Mouse (Mus musculus) cerebellum, postnatal 36 days (tissue): ENCODE results near the gene Eri2.
A peak's percentile ranks its signal among the peaks of the same experiment; 100 is the strongest.
"Not testable (repeated sequence)": the region's sequence is repeated elsewhere in the genome, so short reads cannot be mapped to it uniquely, and the experiment has no call there.

ENCODE experiments used
- DNase-seq, 2 experiments: peaks; one replicate each; pipeline ENCODE4 v3.0.0; 2021 to 2022; ENCODE audit warnings: mixed read lengths in 2 of 2

Gene Eri2

DNA sequence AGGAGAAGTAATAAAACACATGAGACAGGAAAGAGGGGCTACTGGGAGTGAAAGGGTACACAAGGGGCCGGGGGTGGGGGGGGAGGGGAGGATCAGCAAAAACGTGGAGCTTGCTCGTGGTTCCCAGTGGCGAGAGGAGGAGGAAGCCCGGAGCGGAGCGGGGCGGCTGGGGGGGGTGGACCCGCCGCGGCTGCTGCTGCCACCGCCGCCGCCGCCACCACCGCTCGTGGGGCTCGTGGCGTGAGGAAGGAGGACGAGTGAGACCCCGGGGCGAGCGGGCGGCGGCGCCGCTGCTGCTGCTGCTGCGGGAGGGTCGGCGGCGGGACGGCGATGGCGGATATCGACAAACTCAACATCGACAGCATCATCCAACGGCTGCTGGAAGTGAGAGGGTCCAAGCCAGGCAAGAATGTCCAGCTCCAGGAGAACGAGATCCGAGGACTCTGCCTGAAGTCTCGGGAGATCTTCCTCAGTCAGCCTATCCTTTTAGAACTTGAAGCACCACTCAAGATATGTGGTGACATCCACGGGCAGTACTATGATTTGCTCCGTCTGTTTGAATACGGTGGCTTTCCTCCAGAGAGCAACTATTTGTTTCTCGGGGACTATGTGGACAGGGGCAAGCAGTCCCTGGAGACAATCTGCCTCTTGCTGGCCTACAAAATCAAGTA is 53.9 kb downstream of the Eri2 start:
- DNase-seq = not testable (repeated sequence)

DNA sequence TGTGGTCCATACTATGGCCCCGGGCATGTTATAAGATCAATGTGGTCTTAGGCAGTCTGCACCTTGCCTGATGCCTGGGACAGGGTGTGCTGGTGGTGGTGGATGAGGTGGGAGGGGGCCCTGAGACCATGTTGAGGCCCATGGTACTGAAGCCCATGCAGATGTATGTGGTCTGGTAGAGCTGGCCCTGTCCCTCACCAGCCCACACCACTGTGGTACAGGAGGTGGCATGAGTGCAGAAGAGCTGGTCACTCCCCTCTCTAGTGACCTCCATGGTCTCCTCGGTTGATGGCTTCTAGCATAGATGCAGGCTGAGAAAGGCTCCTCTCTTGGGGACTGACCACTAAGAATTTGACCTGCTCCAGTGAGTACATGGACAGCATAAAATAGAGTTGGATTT is 55.0 kb downstream of the Eri2 start:
- DNase-seq = no peak

DNA sequence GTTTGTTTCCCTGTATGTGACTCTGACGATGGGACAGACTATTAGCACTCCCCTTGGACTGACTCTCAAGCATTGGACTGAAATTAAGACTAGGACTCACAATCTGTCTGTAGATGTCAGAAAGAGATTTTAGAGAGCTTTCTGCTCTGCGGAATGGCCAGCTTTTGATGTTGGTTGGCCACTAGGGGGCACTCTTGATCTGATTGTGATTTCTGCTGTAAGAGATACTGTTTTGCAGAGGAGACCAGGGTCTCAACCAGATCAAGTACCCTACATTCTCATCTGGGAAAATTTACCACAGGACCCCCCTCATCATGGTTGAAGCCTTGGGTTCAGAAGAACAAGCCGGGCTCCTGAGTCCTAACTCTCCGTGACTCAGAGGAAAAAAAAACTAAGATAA is 62.6 kb downstream of the Eri2 start:
- not testable (repeated sequence) for DNase-seq

- no peak for DNase-seq
These were observed 66.2 kb downstream of the Eri2 start for GRCm38 (mm10) chr7:119727621-119728020.

DNA sequence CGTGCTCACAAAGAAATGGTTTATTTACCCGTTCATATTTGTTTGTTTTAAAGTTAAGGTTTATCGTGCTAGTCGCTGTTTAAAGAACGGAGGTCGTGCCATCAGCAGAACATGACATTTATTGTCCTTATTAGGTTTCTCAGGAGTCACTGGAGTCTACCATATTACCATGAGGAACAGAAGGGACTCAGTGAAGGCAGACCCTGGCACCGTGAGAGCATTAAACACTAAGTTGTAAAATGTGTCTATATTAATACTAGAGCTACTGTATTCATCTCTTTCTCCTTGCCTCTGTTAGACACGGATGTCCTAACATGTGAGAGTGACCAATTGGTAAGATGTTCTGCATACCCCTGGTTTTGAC is 72.9 kb downstream of the Eri2 start:
- DNase-seq = peak in 1 of 2 experiments; percentile 10

DNA sequence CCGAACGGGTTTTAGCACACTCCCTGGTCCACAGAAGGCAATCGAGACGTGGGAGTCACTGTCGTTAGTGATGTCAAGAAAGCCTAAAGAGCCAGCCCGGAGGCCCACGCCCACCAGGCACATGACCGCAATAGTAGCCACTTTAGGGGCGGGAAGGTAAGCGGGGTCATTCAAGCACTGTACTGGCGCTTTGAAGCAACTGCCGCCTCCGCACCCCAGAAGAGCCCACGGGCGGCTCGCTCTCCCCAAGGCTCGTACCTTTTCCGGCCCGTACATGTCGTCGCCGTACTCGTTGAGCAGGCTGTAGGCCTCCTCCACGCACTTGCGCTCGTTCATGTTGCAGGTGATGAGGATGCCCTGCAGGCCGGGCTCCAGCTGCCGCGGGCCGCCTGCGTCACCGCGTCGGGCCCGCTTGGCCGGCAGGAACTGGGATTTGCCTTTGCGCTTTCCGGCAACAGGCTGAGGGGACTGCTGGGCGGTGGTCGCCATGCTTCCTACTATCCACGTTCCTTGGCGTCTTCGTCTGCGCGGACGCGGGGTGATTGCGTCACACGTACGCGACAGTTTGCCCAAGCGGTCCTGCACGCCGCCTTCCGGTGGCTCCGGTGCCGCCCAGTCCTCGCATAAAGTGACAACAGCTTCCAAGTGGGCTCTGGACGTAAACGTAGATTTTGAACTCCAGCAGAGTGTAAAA is 73.5 kb downstream of the Eri2 start, which contains the start of gene Thumpd1:
Thumpd1 (minus strand) TSS at position 546 of the 694 bp plus-strand sequence.
- peak; percentile 95 to 96 for DNase-seq
